Mouse (Mus musculus) neural tube, embryonic 11.5 days (tissue): ENCODE measurements around the gene Duox1. TPM values are rescaled to one million over a fixed set of nuclear protein-coding genes. Genes with fewer than 3 reads are reported as not detected.

Experiments
- ATAC-seq: fragments of 200-750 bp; cut with Nextera tagmentation; 2 replicates; pipeline ENCODE4 v1.8.0; 2017; ENCODE audit warnings: moderate number of reproducible peaks, mild to moderate bottlenecking, moderate TSS enrichment, moderate library complexity; ENCODE audit not compliant: insufficient read depth, low FRiP score, low TSS enrichment
- DNase-seq: peaks from one replicate; pipeline ENCODE4 v3.0.0-alpha.2; 2015; ENCODE audit warnings: low spot score
- H3K27ac ChIP-seq: fragments of 300-500 bp; sonication (generic); 2 replicates; pipeline ENCODE4 v1.5.1; 2014; ENCODE audit warnings: low read depth, mild to moderate bottlenecking, low read length
- H3K27me3 ChIP-seq: fragments of 300-500 bp; sonication (generic); 2 replicates; pipeline ENCODE4 v1.6.1; 2014; ENCODE audit warnings: mild to moderate bottlenecking, low read length, mixed read lengths; ENCODE audit not compliant: control insufficient read depth, insufficient read depth
- H3K36me3 ChIP-seq: fragments of 300-500 bp; sonication (generic); 2 replicates; pipeline ENCODE4 v1.6.1; 2014; ENCODE audit warnings: mild to moderate bottlenecking, low read length, moderate library complexity, mixed read lengths; ENCODE audit not compliant: control insufficient read depth, insufficient read depth
- H3K4me1 ChIP-seq: fragments of 300-500 bp; sonication (generic); 2 replicates; pipeline ENCODE4 v1.6.1; 2014; ENCODE audit warnings: low read length, mixed read lengths; ENCODE audit not compliant: control insufficient read depth, insufficient read depth
- H3K4me2 ChIP-seq: fragments of 300-500 bp; sonication (generic); 2 replicates; pipeline ENCODE4 v1.6.1; 2014; ENCODE audit warnings: low read depth, mild to moderate bottlenecking, moderate library complexity
- H3K4me3 ChIP-seq: fragments of 300-500 bp; sonication (generic); 2 replicates; pipeline ENCODE4 v1.5.1; 2014; ENCODE audit warnings: low read depth, low read length
- H3K9ac ChIP-seq: fragments of 300-500 bp; sonication (generic); 2 replicates; pipeline ENCODE4 v1.6.1; 2014; ENCODE audit warnings: mild to moderate bottlenecking, low read length
- H3K9me3 ChIP-seq: fragments of 300-500 bp; sonication (generic); 2 replicates; pipeline ENCODE4 v1.6.1; 2016; ENCODE audit warnings: low read length; ENCODE audit not compliant: control insufficient read depth
- WGBS: fragments of 180-500 bp; shearing (Covaris S2); extraction: QIAGEN DNeasy Blood & Tissue Kit; methylation state at CpG from one replicate; pipeline ENCODE4 v1.1.7; 2014; 5-methylcytosine and 5-hydroxymethylcytosine counted together
- polyA plus RNA-seq: library from polyadenylated mRNA; unstranded; fragments of >200 nt; fragmentation: Nextera tagmentation; extraction: Ambion mirVana; gene quantifications from 2 replicates; pipeline ENCODE4 v1.2.1, GENCODE M21; 2014

Duox1 gene
- polyA plus RNA-seq, 1 experiment from 2014 or later, result 0.11 TPM

- peak overlapping the region; percentile 31; the same call in 1 of the 2 replicates for H3K27ac ChIP-seq
These were observed 51.2 kb downstream of the Duox1 start for GRCm38 (mm10) chr2:122366706-122367105.

DNA sequence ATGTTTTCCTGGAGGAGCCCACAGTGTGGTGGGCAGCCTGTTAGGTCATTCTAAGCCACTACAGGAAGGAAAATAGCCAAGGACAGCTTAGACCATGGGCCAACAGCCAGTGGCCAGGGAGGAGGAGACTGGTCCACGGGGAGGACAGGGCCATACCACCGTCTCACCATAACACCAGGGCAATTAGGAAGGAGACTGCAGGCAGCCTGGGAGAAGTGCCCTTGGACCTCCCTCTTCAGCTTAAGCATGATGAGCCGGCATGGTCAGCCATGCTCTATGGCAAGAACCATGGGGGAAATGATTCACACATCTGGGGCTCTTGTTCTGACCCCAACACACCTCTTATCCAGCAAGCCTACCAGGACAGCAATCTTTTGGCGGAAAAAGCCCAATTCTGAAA lies 51.7 kb downstream of the Duox1 start:
- Histone ChIP-seq H3K36me3 (peaks cover 4% of the 10 kb centered on the region; the same call in 1 of the 2 replicates), H3K27me3 (no peaks in the 10 kb centered on the region), H3K27ac (no peak overlapping the region), H3K9me3 (no peaks in the 10 kb centered on the region), H3K4me2 (peak overlapping the region; percentile 87), H3K9ac (peak overlapping the region; percentile 3), H3K4me1 (peaks cover 19% of the 10 kb centered on the region), H3K4me3 (peak overlapping the region; percentile 95)
- ATAC-seq (no peak), DNase-seq (no peak)
- 19% methylated on average over 4 of the region's 4 CpGs for WGBS

More at GRCm38 (mm10) chr2:122366706-122367105, 51.2 kb downstream of the Duox1 start:
- H3K36me3 ChIP-seq, result peaks cover 4% of the 10 kb centered on the region; the same call in 1 of the 2 replicates
- WGBS, result 26% methylated on average over 5 of the region's 5 CpGs
- no peaks in the 10 kb centered on the region for H3K9me3 ChIP-seq
- DNase-seq (no peak), ATAC-seq (no peak)
- H3K4me1 ChIP-seq, result peaks cover 19% of the 10 kb centered on the region
- no peaks in the 10 kb centered on the region for H3K27me3 ChIP-seq
- peak overlapping the region; percentile 87 for H3K4me2 ChIP-seq
- peak overlapping the region; percentile 95 for H3K4me3 ChIP-seq
- peak overlapping the region; percentile 3; the same call in 1 of the 2 replicates for H3K9ac ChIP-seq

DNA sequence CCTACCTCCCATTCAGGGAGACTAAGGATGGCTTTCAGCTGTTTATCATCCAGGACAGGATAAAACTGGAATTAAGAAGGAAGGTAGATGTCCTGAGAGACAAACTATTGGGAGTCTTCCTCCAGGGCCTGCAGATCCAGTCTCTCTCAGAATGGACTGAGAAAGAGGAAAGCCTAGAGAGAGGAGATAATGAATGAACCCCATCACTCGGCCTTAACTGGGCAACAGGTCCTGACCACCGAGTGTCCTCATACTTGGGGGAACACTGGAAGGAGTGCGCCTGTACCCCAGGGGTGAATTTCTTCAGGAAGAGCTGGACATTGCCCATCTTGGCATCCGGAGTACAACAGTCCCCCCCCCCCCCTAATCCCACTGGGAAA lies 52.2 kb downstream of the Duox1 start:
- no peak for ATAC-seq
- Histone ChIP-seq H3K27ac (no peak overlapping the region), H3K9ac (peak overlapping the region; percentile 96), H3K4me3 (peak overlapping the region; percentile 95), H3K4me2 (peak overlapping the region; percentile 87), H3K9me3 (no peaks in the 10 kb centered on the region), H3K4me1 (peaks cover 17% of the 10 kb centered on the region), H3K27me3 (no peaks in the 10 kb centered on the region), H3K36me3 (peaks cover 4% of the 10 kb centered on the region; the same call in 1 of the 2 replicates)
- no peak for DNase-seq
- 5% methylated on average over 4 of the region's 4 CpGs for WGBS

DNA sequence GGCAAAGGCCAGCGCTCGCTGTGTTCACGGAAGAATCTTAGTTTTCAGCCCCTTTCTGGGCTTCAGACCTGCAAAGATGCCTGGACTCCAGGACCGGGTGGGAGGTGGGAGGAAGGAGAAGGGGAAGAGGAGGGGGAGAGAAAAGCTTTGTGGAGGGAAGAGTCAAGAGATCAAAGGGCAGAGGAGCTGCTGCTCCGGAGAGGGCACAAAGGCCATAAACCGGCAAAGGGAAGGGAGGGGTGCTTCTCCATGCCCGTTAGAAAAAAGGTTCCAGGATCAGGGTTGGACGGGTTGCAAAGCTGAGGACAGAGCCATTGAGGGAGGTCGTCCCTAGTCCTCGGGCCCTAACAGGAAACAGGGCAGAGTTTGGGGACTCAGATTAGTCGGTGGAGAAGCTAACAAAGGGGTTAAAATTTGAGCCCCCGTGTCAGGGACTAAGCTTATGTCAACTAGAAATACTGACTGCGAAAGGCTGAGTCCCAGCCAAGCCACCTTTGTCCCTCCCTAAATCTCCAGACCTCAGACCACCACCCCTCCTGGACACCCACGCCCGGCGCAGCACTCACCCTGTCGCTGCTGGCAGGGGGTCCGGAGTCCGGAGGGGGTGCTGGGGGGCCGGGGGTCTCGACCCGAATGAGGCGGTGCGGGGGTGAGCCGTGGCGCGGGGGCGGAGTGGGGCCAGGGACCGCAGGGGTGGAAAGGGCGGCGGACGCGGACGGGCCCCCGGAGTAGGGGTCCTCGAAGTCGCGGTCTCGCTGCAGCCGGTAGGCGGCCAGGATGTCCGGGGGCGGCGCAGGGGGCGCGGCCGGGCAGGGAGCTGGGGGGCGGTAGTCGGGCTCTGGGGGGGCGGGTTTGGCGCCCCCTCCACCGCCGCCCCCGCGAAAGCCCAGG lies 52.9 kb downstream of the Duox1 start:
- peak overlapping the region; percentile 96 for H3K9ac ChIP-seq

GRCm38 (mm10) chr2:122368995-122369739 lies 53.7 kb downstream of the Duox1 start, which contains the start of gene Shf:
Shf (minus strand) TSS chr2:122369162.
- Histone ChIP-seq H3K27ac (no peak within 1 kb of the TSS), H3K4me1 (peaks cover 17% of the 10 kb centered on the region), H3K9ac (peak within 1 kb of the TSS; percentile 96), H3K4me3 (peak within 1 kb of the TSS; percentile 95), H3K27me3 (no peaks in the 10 kb centered on the region), H3K9me3 (no peaks in the 10 kb centered on the region), H3K4me2 (peak within 1 kb of the TSS; percentile 87), H3K36me3 (no peaks in the 10 kb centered on the region; the same call in 1 of the 2 replicates)
- ATAC-seq (peak; percentile 93), DNase-seq (peak; percentile 89)
- WGBS, result under 1% methylated on average over 38 of the region's 54 CpGs

More for the DNA sequence above, 52.9 kb downstream of the Duox1 start:
- Histone ChIP-seq H3K27me3 (no peaks in the 10 kb centered on the region), H3K36me3 (peaks cover 4% of the 10 kb centered on the region; the same call in 1 of the 2 replicates), H3K4me3 (peak overlapping the region; percentile 95), H3K9me3 (no peaks in the 10 kb centered on the region), H3K4me2 (peak overlapping the region; percentile 87), H3K4me1 (peaks cover 17% of the 10 kb centered on the region), H3K27ac (no peak overlapping the region)
- ATAC-seq (peak; percentile 45), DNase-seq (peak; percentile 48)
- WGBS, result 0% methylated on average over 37 of the region's 55 CpGs

GRCm38 (mm10) chr2:122370101-122370750 lies 54.8 kb downstream of the Duox1 start:
- H3K9me3 ChIP-seq, result no peaks in the 10 kb centered on the region
- no peaks in the 10 kb centered on the region for H3K36me3 ChIP-seq
- no peak overlapping the region for H3K27ac ChIP-seq
- no peak overlapping the region for H3K4me3 ChIP-seq
- no peaks in the 10 kb centered on the region for H3K27me3 ChIP-seq
- DNase-seq (no peak), ATAC-seq (no peak)
- no peak overlapping the region for H3K4me2 ChIP-seq
- 25% methylated on average over 10 of the region's 10 CpGs for WGBS
- peaks cover 17% of the 10 kb centered on the region for H3K4me1 ChIP-seq
- H3K9ac ChIP-seq, result no peak overlapping the region

DNA sequence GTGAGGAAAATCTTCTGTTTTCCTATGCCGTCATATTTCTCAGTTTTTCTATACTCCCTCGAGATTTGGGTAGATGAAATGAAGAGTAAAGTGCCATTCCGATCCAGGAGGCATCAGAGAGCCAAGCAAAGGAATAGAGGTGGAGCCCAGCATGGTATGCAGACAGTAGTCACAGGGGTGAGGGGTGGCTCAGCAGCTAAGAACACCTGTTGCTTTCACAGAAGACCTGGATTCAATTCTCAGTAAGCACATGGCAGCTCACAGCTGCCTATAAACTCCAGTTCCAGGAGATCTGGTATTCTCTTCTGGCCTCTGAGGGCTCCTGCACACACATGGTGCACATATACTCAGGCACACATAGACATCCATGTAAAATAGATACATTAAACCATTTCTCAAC lies 56.6 kb downstream of the Duox1 start:
- 78% methylated on average over 3 of the region's 3 CpGs for WGBS
- Histone ChIP-seq H3K4me2 (no peak overlapping the region), H3K9ac (no peak overlapping the region), H3K27me3 (no peaks in the 10 kb centered on the region), H3K4me1 (peaks cover 5% of the 10 kb centered on the region), H3K9me3 (no peaks in the 10 kb centered on the region), H3K4me3 (no peak overlapping the region), H3K27ac (no peak overlapping the region), H3K36me3 (no peaks in the 10 kb centered on the region)
- no peak for DNase-seq
- ATAC-seq, result no peak

- H3K4me3 ChIP-seq, result no peak overlapping the region
- WGBS, result 78% methylated on average over 1 of the region's 1 CpGs
- no peaks in the 10 kb centered on the region for H3K9me3 ChIP-seq
- no peaks in the 10 kb centered on the region for H3K36me3 ChIP-seq
- no peak overlapping the region for H3K4me2 ChIP-seq
- ATAC-seq (no peak), DNase-seq (no peak)
- no peaks in the 10 kb centered on the region for H3K27me3 ChIP-seq
- H3K4me1 ChIP-seq, result peaks cover under 1% of the 10 kb centered on the region
- H3K9ac ChIP-seq, result no peak overlapping the region
- H3K27ac ChIP-seq, result no peak overlapping the region
These were observed 57.1 kb downstream of the Duox1 start for GRCm38 (mm10) chr2:122372541-122372940.
